Comparison of ENCODE assay signal across 21 mouse cellular contexts in genomic region chr12:17674182-17674812, GRCm38 (mm10). TPM values are rescaled to one million over a fixed set of nuclear protein-coding genes. Genes with fewer than 3 reads are reported as not detected.
DNase-seq lines count a peak whose midpoint lies in the region; ATAC-seq and TF ChIP-seq lines count a peak whose summit lies in the region.
"Had no signal": no experiment of that assay in that cellular context is flagged by ENCODE, and none has a peak within 500 bp of the region (broad histone marks: within the 10 kb centered on the region; RNA-seq: fewer than 3 reads in every experiment).

No protein-coding gene starts in this region.

- ATAC-seq in forebrain, embryonic 14.5 days, result no peak
- ATAC-seq in liver, embryonic 13.5 days (ENCODE audit: low read depth), result 0 out of 2 replicates have a peak, but pooled peaks have one; percentile 18
- ATAC-seq in liver, postnatal 0 days, result no peak
- ATAC-seq in neural tube, embryonic 12.5 days (ENCODE audit: low FRiP score, low read depth), result 0 out of 2 replicates have a peak, but pooled peaks have one; percentile 25
- 0 out of 4 replicates have a peak, but pooled peaks have one; percentile 7 to 25 for ATAC-seq in hematopoietic stem cell, adult 5-6 weeks (replicated peaks in 1 of 2; ENCODE audit: insufficient read depth in 1 of 2, low FRiP score in 2 of 2, low TSS enrichment in 1 of 2, low read depth in 1 of 2, poor library complexity in 2 of 2, severe bottlenecking in 2 of 2)
- no peak for ATAC-seq in megakaryocyte, adult 5-6 weeks (ENCODE audit: poor library complexity, severe bottlenecking)
- ATAC-seq: midbrain, embryonic 13.5 days had no signal

- no peak for TF ChIP-seq EP300 in liver, postnatal 0 days (IDR thresholded peaks at IDR 0.05; ENCODE audit: low read depth)

- peak overlapping the region; percentile 58; the same call in 1 of the 2 replicates for H3K27ac ChIP-seq in forebrain, embryonic 10.5 days
- H3K27ac ChIP-seq in forebrain, embryonic 14.5 days (ENCODE audit: low read depth, low read length), result no peak overlapping the region
- no peak overlapping the region for H3K27ac ChIP-seq in liver, embryonic 13.5 days
- no peak overlapping the region for H3K27ac ChIP-seq in liver, postnatal 0 days (ENCODE audit: low read depth)
- H3K27ac ChIP-seq in neural tube, embryonic 12.5 days, result no peak overlapping the region
- H3K27ac ChIP-seq: embryonic facial prominence, embryonic 12.5 days; midbrain, embryonic 13.5 days had no signal

- H3K4me3 ChIP-seq in forebrain, embryonic 10.5 days, result no peak overlapping the region
- H3K4me3 ChIP-seq in forebrain, embryonic 14.5 days (ENCODE audit: low read depth, low read length), result no peak overlapping the region
- no peak overlapping the region for H3K4me3 ChIP-seq in liver, embryonic 13.5 days (replicated peaks)
- no peak overlapping the region for H3K4me3 ChIP-seq in liver, postnatal 0 days (ENCODE audit: low read depth, low read length)
- H3K4me3 ChIP-seq in neural tube, embryonic 12.5 days, result no peak overlapping the region
- H3K4me3 ChIP-seq: embryonic facial prominence, embryonic 12.5 days; midbrain, embryonic 13.5 days had no signal

- H3K4me2 ChIP-seq in forebrain, embryonic 14.5 days (ENCODE audit: low read length), result no peak overlapping the region
- H3K4me2 ChIP-seq in liver, embryonic 13.5 days, result no peak overlapping the region
- H3K4me2 ChIP-seq in liver, postnatal 0 days (ENCODE audit: low read depth, low read length), result no peak overlapping the region
- H3K4me2 ChIP-seq in neural tube, embryonic 12.5 days (replicated peaks), result no peak overlapping the region
- H3K4me2 ChIP-seq: embryonic facial prominence, embryonic 12.5 days; midbrain, embryonic 13.5 days had no signal

- H3K4me1 ChIP-seq in forebrain, embryonic 10.5 days, result peaks cover 10% of the 10 kb centered on the region
- no peaks in the 10 kb centered on the region for H3K4me1 ChIP-seq in forebrain, embryonic 14.5 days (ENCODE audit: control insufficient read depth, insufficient read depth, low read length)
- no peaks in the 10 kb centered on the region for H3K4me1 ChIP-seq in liver, embryonic 13.5 days (replicated peaks)
- H3K4me1 ChIP-seq in liver, postnatal 0 days (ENCODE audit: insufficient read depth), result no peaks in the 10 kb centered on the region
- H3K4me1 ChIP-seq in neural tube, embryonic 12.5 days, result no peaks in the 10 kb centered on the region
- H3K4me1 ChIP-seq: embryonic facial prominence, embryonic 12.5 days had no signal

- DNase-seq in forebrain, embryonic 10.5 days (ENCODE audit: extremely low spot score, low spot score), result no peak
- no peak for DNase-seq in forebrain, embryonic 14.5 days (ENCODE audit: low spot score)
- DNase-seq in liver, embryonic 13.5 days, result no peak
- DNase-seq in liver, postnatal 0 days, result no peak
- DNase-seq in neural tube, embryonic 10.5 days (ENCODE audit: extremely low spot score, low spot score), result no peak
- DNase-seq: adrenal gland, adult 2 months; cerebellum, postnatal 10 days; heart, adult 18-20 months; heart, postnatal 14 days; kidney, adult 2 months; layer of hippocampus, postnatal 36 days; liver; lung, postnatal 10 days; right cerebral cortex, postnatal 14 days; thymus, postnatal 36 days had no signal

- no peak for TF ChIP-seq CTCF in liver, postnatal 0 days (IDR thresholded peaks at IDR 0.05; ENCODE audit: low read depth)

- 54% methylated on average over 6 of the region's 6 CpGs for WGBS in forebrain, embryonic 10.5 days
- whole genome bisulfite sequencing in forebrain, embryonic 14.5 days, result 48% methylated on average over 6 of the region's 6 CpGs
- 49% methylated on average over 6 of the region's 6 CpGs for WGBS in liver, embryonic 13.5 days (ENCODE audit: insufficient replicate concordance)
- 45% methylated on average over 6 of the region's 6 CpGs for WGBS in liver, postnatal 0 days (ENCODE audit: insufficient replicate concordance)
- 38% methylated on average over 6 of the region's 6 CpGs for WGBS in neural tube, embryonic 12.5 days

- H3K27me3 ChIP-seq in forebrain, embryonic 10.5 days (ENCODE audit: poor library complexity, severe bottlenecking), result no peaks in the 10 kb centered on the region
- no peaks in the 10 kb centered on the region for H3K27me3 ChIP-seq in forebrain, embryonic 14.5 days (replicated peaks; ENCODE audit: control insufficient read depth, insufficient read depth, low read length)
- H3K27me3 ChIP-seq in liver, embryonic 13.5 days, result no peaks in the 10 kb centered on the region
- no peaks in the 10 kb centered on the region for H3K27me3 ChIP-seq in liver, postnatal 0 days (ENCODE audit: insufficient read depth, low read length)
- H3K27me3 ChIP-seq in neural tube, embryonic 12.5 days (replicated peaks), result no peaks in the 10 kb centered on the region
- H3K27me3 ChIP-seq: CH12.LX; embryonic facial prominence, embryonic 12.5 days; midbrain, embryonic 13.5 days had no signal

- H3K36me3 ChIP-seq in forebrain, embryonic 10.5 days (replicated peaks), result no peaks in the 10 kb centered on the region
- no peaks in the 10 kb centered on the region for H3K36me3 ChIP-seq in forebrain, embryonic 14.5 days (ENCODE audit: control insufficient read depth, insufficient read depth, low read length)
- no peaks in the 10 kb centered on the region for H3K36me3 ChIP-seq in liver, embryonic 13.5 days
- H3K36me3 ChIP-seq in liver, postnatal 0 days (replicated peaks; ENCODE audit: insufficient read depth, low read length), result no peaks in the 10 kb centered on the region
- no peaks in the 10 kb centered on the region for H3K36me3 ChIP-seq in neural tube, embryonic 12.5 days
- H3K36me3 ChIP-seq: embryonic facial prominence, embryonic 12.5 days; midbrain, embryonic 13.5 days had no signal

- H3K9ac ChIP-seq in forebrain, embryonic 14.5 days (ENCODE audit: low read length), result no peak overlapping the region
- no peak overlapping the region for H3K9ac ChIP-seq in liver, embryonic 13.5 days
- H3K9ac ChIP-seq in liver, postnatal 0 days (replicated peaks), result no peak overlapping the region
- H3K9ac ChIP-seq in neural tube, embryonic 12.5 days, result no peak overlapping the region
- H3K9ac ChIP-seq: embryonic facial prominence, embryonic 12.5 days; midbrain, embryonic 13.5 days had no signal

- no peaks in the 10 kb centered on the region for H3K9me3 ChIP-seq in forebrain, embryonic 10.5 days
- H3K9me3 ChIP-seq in forebrain, embryonic 14.5 days (replicated peaks; ENCODE audit: control insufficient read depth, low read length), result no peaks in the 10 kb centered on the region
- no peaks in the 10 kb centered on the region for H3K9me3 ChIP-seq in liver, embryonic 13.5 days (replicated peaks)
- H3K9me3 ChIP-seq in liver, postnatal 0 days (ENCODE audit: low read length), result no peaks in the 10 kb centered on the region
- no peaks in the 10 kb centered on the region for H3K9me3 ChIP-seq in neural tube, embryonic 12.5 days
- H3K9me3 ChIP-seq: embryonic facial prominence, embryonic 12.5 days; midbrain, embryonic 13.5 days had no signal

RNA-seq across cellular contexts. Expression of gene Hpcal1, which starts 16.4 kb away (rescaled TPM):
- polyA plus RNA-seq in forebrain, embryonic 10.5 days (2016; fragmentation: Nextera tagmentation; extraction: Ambion mirVana), result 36.7 and 36.8 TPM in 2 replicates
- 33.3 and 40.0 TPM in 2 replicates for polyA plus RNA-seq in forebrain, embryonic 14.5 days (2014; fragmentation: Nextera tagmentation; extraction: Ambion mirVana)
- 15.7 and 16.0 TPM in 2 replicates for polyA plus RNA-seq in liver, embryonic 13.5 days (2015; fragmentation: Nextera tagmentation; extraction: Ambion mirVana)
- polyA plus RNA-seq in liver, postnatal 0 days (2015; fragmentation: Nextera tagmentation; extraction: Ambion mirVana), result 18.6 and 20.8 TPM in 2 replicates
- 35.1 and 38.6 TPM in 2 replicates for polyA plus RNA-seq in neural tube, embryonic 12.5 days (2016; fragmentation: Nextera tagmentation; extraction: Ambion mirVana)
- total RNA-seq in hematopoietic stem cell, adult 5-6 weeks (2017), result 15.5 and 16.8 TPM in 2 replicates
- 182 and 187 TPM in 2 replicates for total RNA-seq in megakaryocyte, adult 5-6 weeks (2015)
- total RNA-seq in megakaryocyte, adult 5-6 weeks (2017), result 63.8 and 76.0 TPM in 2 replicates

Comparison
In these comparisons a context has a peak if more than half of its experiments do, and no peak if none do; other contexts are left out.
1. ATAC-seq: peak in liver, embryonic 13.5 days (single experiment), neural tube, embryonic 12.5 days (single experiment) and hematopoietic stem cell, adult 5-6 weeks (2 of 2); none in forebrain, embryonic 14.5 days (single experiment), liver, postnatal 0 days (single experiment) and megakaryocyte, adult 5-6 weeks (single experiment).